Mouse (Mus musculus): ENCODE data around the gene Ttc39b. TPM values are rescaled to one million over a fixed set of nuclear protein-coding genes. Genes with fewer than 3 reads are reported as not detected.

The Ttc39b gene
- polyA plus RNA-seq, 1 experiment from 2014 or later, result 2.6 TPM

- H3K4me3 ChIP-seq (ENCODE audit: low read depth, low read length), result no peak overlapping the region
- ATAC-seq (ENCODE audit: insufficient read depth, low FRiP score, low TSS enrichment), result no peak
- no peaks in the 10 kb centered on the region for H3K27me3 ChIP-seq (ENCODE audit: control insufficient read depth, insufficient read depth, low read length)
- H3K36me3 ChIP-seq (ENCODE audit: control insufficient read depth, insufficient read depth, low read length), result no peaks in the 10 kb centered on the region
- H3K9me3 ChIP-seq (ENCODE audit: control insufficient read depth, low read length), result no peaks in the 10 kb centered on the region
- no peak overlapping the region for H3K27ac ChIP-seq (ENCODE audit: low read depth, low read length)
- 89% methylated on average over 7 of the region's 7 CpGs for whole genome bisulfite sequencing
- no peak overlapping the region for H3K4me2 ChIP-seq (ENCODE audit: low read depth)
- DNase-seq (ENCODE audit: low spot score), result no peak
- no peaks in the 10 kb centered on the region for H3K4me1 ChIP-seq (ENCODE audit: control insufficient read depth, insufficient read depth, low read length)
- no peak overlapping the region for H3K9ac ChIP-seq (ENCODE audit: low read length)
Measured at GRCm38 (mm10) chr4:83234132-83234531, 89.9 kb downstream of the Ttc39b start.

- Histone ChIP-seq H3K4me1 (ENCODE audit: control insufficient read depth, insufficient read depth, low read length) (no peaks in the 10 kb centered on the region), H3K4me3 (ENCODE audit: low read depth, low read length) (no peak overlapping the region), H3K9ac (ENCODE audit: low read length) (no peak overlapping the region), H3K36me3 (ENCODE audit: control insufficient read depth, insufficient read depth, low read length) (no peaks in the 10 kb centered on the region), H3K4me2 (ENCODE audit: low read depth) (no peak overlapping the region), H3K27me3 (ENCODE audit: control insufficient read depth, insufficient read depth, low read length) (no peaks in the 10 kb centered on the region), H3K27ac (ENCODE audit: low read depth, low read length) (no peak overlapping the region), H3K9me3 (ENCODE audit: control insufficient read depth, low read length) (no peaks in the 10 kb centered on the region)
- ATAC-seq (ENCODE audit: insufficient read depth, low FRiP score, low TSS enrichment) (no peak), DNase-seq (ENCODE audit: low spot score) (no peak)
- WGBS, result 76% methylated on average over 22 of the region's 22 CpGs
Measured at GRCm38 (mm10) chr4:83233181-83234123, 90.6 kb downstream of the Ttc39b start.

GRCm38 (mm10) chr4:83232315-83232880 lies 91.7 kb downstream of the Ttc39b start:
- H3K27me3 ChIP-seq (ENCODE audit: control insufficient read depth, insufficient read depth, low read length), result no peaks in the 10 kb centered on the region
- no peak overlapping the region for H3K27ac ChIP-seq (ENCODE audit: low read depth, low read length)
- no peaks in the 10 kb centered on the region for H3K36me3 ChIP-seq (ENCODE audit: control insufficient read depth, insufficient read depth, low read length)
- H3K9me3 ChIP-seq (ENCODE audit: control insufficient read depth, low read length), result no peaks in the 10 kb centered on the region
- no peak for DNase-seq (ENCODE audit: low spot score)
- no peak overlapping the region for H3K4me3 ChIP-seq (ENCODE audit: low read depth, low read length)
- WGBS, result 90% methylated on average over 9 of the region's 9 CpGs
- H3K9ac ChIP-seq (ENCODE audit: low read length), result no peak overlapping the region; the same call in 1 of the 2 replicates
- H3K4me1 ChIP-seq (ENCODE audit: control insufficient read depth, insufficient read depth, low read length), result no peaks in the 10 kb centered on the region
- ATAC-seq (ENCODE audit: insufficient read depth, low FRiP score, low TSS enrichment), result no peak
- no peak overlapping the region for H3K4me2 ChIP-seq (ENCODE audit: low read depth)

GRCm38 (mm10) chr4:83228664-83229283 lies 95.3 kb downstream of the Ttc39b start:
- no peak for ATAC-seq (ENCODE audit: insufficient read depth, low FRiP score, low TSS enrichment)
- H3K4me1 ChIP-seq (ENCODE audit: control insufficient read depth, insufficient read depth, low read length), result no peaks in the 10 kb centered on the region; the same call in 1 of the 2 replicates

GRCm38 (mm10) chr4:83228073-83228472 lies 96.0 kb downstream of the Ttc39b start:
- no peaks in the 10 kb centered on the region for H3K36me3 ChIP-seq (ENCODE audit: control insufficient read depth, insufficient read depth, low read length)
- no peak overlapping the region for H3K4me3 ChIP-seq (ENCODE audit: low read depth, low read length)
- WGBS, result 71% methylated on average over 10 of the region's 10 CpGs
- no peak overlapping the region for H3K27ac ChIP-seq (ENCODE audit: low read depth, low read length)
- no peaks in the 10 kb centered on the region for H3K9me3 ChIP-seq (ENCODE audit: control insufficient read depth, low read length)
- ATAC-seq (ENCODE audit: insufficient read depth, low FRiP score, low TSS enrichment) (no peak), DNase-seq (ENCODE audit: low spot score) (no peak)
- H3K27me3 ChIP-seq (ENCODE audit: control insufficient read depth, insufficient read depth, low read length), result no peaks in the 10 kb centered on the region
- no peak overlapping the region for H3K4me2 ChIP-seq (ENCODE audit: low read depth)
- H3K4me1 ChIP-seq (ENCODE audit: control insufficient read depth, insufficient read depth, low read length), result no peaks in the 10 kb centered on the region; the same call in 1 of the 2 replicates
- no peak overlapping the region for H3K9ac ChIP-seq (ENCODE audit: low read length)

More at GRCm38 (mm10) chr4:83228664-83229283, 95.3 kb downstream of the Ttc39b start:
- DNase-seq (ENCODE audit: low spot score), result no peak
- Histone ChIP-seq H3K27me3 (ENCODE audit: control insufficient read depth, insufficient read depth, low read length) (no peaks in the 10 kb centered on the region), H3K9ac (ENCODE audit: low read length) (no peak overlapping the region), H3K27ac (ENCODE audit: low read depth, low read length) (no peak overlapping the region), H3K4me2 (ENCODE audit: low read depth) (no peak overlapping the region), H3K36me3 (ENCODE audit: control insufficient read depth, insufficient read depth, low read length) (no peaks in the 10 kb centered on the region), H3K9me3 (ENCODE audit: control insufficient read depth, low read length) (no peaks in the 10 kb centered on the region), H3K4me3 (ENCODE audit: low read depth, low read length) (no peak overlapping the region)
- WGBS, result 79% methylated on average over 9 of the region's 9 CpGs

- DNase-seq (ENCODE audit: low spot score), result no peak
- WGBS, result 69% methylated on average over 8 of the region's 8 CpGs
- Histone ChIP-seq H3K4me2 (ENCODE audit: low read depth) (no peak overlapping the region), H3K27ac (ENCODE audit: low read depth, low read length) (no peak overlapping the region), H3K4me3 (ENCODE audit: low read depth, low read length) (no peak overlapping the region), H3K9me3 (ENCODE audit: control insufficient read depth, low read length) (no peaks in the 10 kb centered on the region), H3K36me3 (ENCODE audit: control insufficient read depth, insufficient read depth, low read length) (no peaks in the 10 kb centered on the region), H3K4me1 (ENCODE audit: control insufficient read depth, insufficient read depth, low read length) (no peaks in the 10 kb centered on the region; the same call in 1 of the 2 replicates), H3K9ac (ENCODE audit: low read length) (no peak overlapping the region), H3K27me3 (ENCODE audit: control insufficient read depth, insufficient read depth, low read length) (no peaks in the 10 kb centered on the region)
- ATAC-seq (ENCODE audit: insufficient read depth, low FRiP score, low TSS enrichment), result no peak
Measured at GRCm38 (mm10) chr4:83225633-83226360, 98.3 kb downstream of the Ttc39b start.

- no peak overlapping the region for H3K4me3 ChIP-seq (ENCODE audit: low read depth, low read length)
- no peaks in the 10 kb centered on the region; the same call in 1 of the 2 replicates for H3K4me1 ChIP-seq (ENCODE audit: control insufficient read depth, insufficient read depth, low read length)
- DNase-seq (ENCODE audit: low spot score) (no peak), ATAC-seq (ENCODE audit: insufficient read depth, low FRiP score, low TSS enrichment) (no peak)
- H3K4me2 ChIP-seq (ENCODE audit: low read depth), result no peak overlapping the region
- H3K36me3 ChIP-seq (ENCODE audit: control insufficient read depth, insufficient read depth, low read length), result no peaks in the 10 kb centered on the region
- 48% methylated on average over 5 of the region's 5 CpGs for WGBS
- H3K27ac ChIP-seq (ENCODE audit: low read depth, low read length), result no peak overlapping the region
- H3K9ac ChIP-seq (ENCODE audit: low read length), result no peak overlapping the region
- H3K9me3 ChIP-seq (ENCODE audit: control insufficient read depth, low read length), result no peaks in the 10 kb centered on the region
- H3K27me3 ChIP-seq (ENCODE audit: control insufficient read depth, insufficient read depth, low read length), result no peaks in the 10 kb centered on the region
Measured at GRCm38 (mm10) chr4:83224242-83224641, 99.8 kb downstream of the Ttc39b start.

GRCm38 (mm10) chr4:83223197-83223596 lies 100.9 kb downstream of the Ttc39b start:
- 81% methylated on average over 5 of the region's 5 CpGs for WGBS
- DNase-seq (ENCODE audit: low spot score) (no peak), ATAC-seq (ENCODE audit: insufficient read depth, low FRiP score, low TSS enrichment) (no peak)
- Histone ChIP-seq H3K4me2 (ENCODE audit: low read depth) (no peak overlapping the region), H3K9me3 (ENCODE audit: control insufficient read depth, low read length) (no peaks in the 10 kb centered on the region), H3K27me3 (ENCODE audit: control insufficient read depth, insufficient read depth, low read length) (no peaks in the 10 kb centered on the region), H3K27ac (ENCODE audit: low read depth, low read length) (no peak overlapping the region), H3K4me1 (ENCODE audit: control insufficient read depth, insufficient read depth, low read length) (no peaks in the 10 kb centered on the region; the same call in 1 of the 2 replicates), H3K4me3 (ENCODE audit: low read depth, low read length) (no peak overlapping the region), H3K9ac (ENCODE audit: low read length) (no peak overlapping the region), H3K36me3 (ENCODE audit: control insufficient read depth, insufficient read depth, low read length) (no peaks in the 10 kb centered on the region)
